Mouse (Mus musculus): ENCODE measurements at regions not wholly inside any gene's neighbourhood (a gene's known extent, or its start where the extent isn't known, plus 50 kb on each side); places are given as distances from the start of the nearest gene placed in this dataset.

DNA sequence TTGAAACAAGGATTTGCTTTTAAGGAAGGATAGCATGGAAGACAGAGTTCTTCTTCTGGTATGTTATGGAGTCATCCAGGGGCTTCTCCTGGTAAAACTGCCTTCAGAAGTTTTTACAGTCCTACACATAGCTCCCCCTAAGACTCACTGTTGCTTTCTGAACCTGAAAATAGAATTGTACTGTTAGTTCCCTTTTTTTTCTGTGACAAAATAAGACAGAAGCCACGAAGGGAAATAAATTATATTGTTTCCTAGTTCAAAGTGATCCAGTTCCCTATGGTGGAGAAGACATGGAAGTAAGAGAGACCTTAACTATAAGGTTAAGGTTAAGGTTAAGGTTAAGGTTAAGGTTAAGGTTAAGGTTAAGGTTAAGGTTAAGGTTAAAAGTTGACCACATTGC lies 251.5 kb upstream of the Kcnj16 start:
- no peak for DNase-seq (ENCODE audit: low spot score in 2 of 2)

DNA sequence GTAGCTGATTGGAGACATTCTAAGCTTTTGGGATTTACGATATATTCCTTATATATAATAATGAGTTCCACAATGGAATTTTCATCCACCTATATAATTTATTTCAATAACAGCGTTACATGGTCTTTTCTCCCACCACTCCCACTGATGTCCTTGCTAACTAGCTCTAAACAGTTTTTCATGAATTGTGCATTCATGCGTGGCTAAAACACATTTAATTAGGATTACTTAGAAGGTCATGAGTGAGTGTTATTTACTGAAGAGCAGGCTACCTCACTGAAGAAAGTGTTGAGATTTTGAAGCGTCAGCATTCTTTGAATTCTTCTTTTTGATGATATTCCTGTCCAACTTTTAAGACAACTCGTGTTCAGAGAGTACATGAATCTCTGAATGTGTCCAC lies 245.1 kb upstream of the Kcnj16 start:
- no peak for DNase-seq (ENCODE audit: low spot score in 2 of 2)

DNA sequence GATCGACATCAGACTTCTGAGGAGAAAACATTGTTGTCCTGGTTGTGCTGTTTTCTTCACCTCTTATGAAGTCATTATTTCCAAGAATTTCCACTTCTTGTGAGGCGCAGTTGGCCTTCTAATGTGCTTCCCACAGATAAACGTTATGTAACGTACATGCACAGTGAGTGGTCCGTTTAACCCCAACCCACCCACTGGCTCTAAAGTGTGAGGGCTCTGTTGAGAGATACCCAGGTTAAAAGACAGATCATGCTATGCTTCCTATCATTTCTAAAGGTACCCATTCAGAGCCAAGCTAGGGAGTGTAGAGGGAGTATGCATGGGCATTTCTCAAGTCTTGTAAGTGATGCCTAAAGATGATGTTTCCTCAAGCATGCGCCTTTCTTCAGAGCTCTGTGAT lies 243.9 kb upstream of the Kcnj16 start:
- no peak for DNase-seq (ENCODE audit: low spot score in 2 of 2)

DNA sequence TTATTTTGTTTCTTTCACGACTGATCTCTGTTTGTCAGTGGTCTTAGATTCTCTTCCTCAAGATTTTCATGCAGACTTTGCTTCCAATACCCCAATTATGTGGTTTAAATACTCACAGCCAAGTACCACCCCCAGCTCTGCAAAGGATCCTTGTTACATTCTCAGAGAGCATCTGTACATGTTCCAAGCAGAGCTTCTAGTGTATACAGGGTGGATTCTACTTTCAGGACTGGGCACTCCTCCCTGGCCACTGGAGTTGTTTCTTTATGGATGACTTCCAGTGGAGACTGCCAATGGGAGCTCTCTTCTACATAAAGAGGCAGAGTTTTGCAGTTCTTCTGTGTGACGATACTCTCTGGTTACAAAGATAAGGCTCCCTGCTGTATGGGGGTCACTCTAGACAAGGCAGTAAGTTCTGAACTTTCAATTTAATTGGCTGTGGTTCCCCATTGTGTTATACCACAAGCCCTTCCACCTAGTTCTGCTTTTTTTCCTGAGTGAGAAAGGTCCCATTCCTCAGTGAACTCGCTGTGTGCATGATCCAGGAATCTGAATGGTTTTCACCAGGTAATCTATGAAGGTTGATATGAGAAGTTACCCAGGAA lies 240.4 kb upstream of the Kcnj16 start:
- peak; percentile 27 to 28 for DNase-seq (ENCODE audit: low spot score in 2 of 2)

DNA sequence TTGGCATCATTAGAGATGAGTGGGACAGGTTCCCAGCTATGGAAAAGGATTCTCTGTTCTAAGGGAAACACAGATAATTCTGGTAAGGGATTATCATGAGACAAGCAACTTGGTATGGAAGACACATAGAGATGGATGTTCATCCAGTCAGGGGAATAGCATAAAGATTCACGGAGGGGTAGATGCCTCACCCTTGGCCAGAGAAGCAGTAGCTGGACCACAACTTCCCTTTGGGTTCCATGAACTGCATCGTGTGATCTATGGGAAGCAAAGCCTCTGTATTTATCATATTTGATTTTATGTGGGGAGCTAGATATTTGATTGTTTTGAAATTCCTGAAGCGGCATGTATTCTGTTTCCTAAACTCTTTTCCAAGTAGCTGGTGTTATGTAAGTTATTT lies 236.3 kb upstream of the Kcnj16 start:
- no peak for DNase-seq (ENCODE audit: low spot score in 2 of 2)

DNA sequence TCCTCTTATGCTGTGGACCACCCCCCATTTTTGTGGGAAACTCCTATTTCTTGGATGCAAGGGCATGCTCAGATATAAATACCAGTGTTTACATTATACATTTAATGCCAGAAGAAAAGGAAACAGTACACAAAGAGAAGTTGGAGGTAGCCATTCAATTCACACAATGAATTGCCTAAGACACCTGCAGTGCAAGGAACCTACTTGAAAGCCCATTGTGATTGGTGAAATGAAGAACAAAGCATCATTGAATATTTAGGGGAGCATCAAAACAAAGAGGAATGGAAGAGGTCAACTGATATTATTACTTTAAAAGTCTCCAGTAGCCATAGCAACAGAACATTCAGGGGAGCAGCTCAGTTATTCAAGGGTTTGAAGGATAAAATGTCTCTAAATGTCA lies 193.7 kb upstream of the Kcnj16 start:
- DNase-seq (ENCODE audit: low spot score in 2 of 2): no peak

DNA sequence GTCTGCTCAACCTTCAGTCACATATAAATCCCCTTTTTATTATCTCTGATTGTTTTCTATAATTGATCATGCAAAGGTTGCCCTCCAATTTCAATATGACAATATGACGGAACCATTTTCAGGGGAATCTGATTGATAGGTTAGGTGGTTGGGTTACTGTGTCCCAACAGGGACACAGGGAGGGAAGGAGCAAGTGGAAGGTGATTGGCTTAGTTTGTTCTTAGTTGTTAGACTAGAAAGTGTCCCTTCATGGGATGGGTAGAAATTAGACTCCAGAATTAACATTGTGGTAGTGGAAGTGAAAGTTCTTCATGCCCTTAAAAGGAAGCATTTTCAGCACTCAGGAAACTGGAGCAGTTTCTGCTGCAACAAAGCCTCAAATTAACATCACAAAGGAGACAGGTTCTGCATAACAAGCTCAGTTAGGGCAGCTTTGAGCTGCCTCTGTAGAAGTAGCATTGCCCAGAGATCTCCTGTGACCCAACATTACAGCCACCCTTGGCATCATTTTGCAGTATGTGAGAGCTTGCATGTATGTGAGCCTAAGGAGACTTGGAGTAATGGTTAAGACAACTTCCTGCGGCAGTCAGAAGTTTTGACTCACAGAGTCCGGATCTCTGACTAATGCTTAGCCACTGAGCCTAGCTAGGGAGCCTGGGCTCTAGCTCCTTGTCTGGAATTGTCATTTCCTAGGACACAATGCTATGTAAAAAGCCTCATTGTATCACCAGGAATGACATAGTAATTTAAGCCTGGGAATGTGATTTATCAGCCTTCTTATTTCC lies 186.1 kb upstream of the Kcnj16 start:
- DNase-seq (ENCODE audit: low spot score in 2 of 2): no peak

DNA sequence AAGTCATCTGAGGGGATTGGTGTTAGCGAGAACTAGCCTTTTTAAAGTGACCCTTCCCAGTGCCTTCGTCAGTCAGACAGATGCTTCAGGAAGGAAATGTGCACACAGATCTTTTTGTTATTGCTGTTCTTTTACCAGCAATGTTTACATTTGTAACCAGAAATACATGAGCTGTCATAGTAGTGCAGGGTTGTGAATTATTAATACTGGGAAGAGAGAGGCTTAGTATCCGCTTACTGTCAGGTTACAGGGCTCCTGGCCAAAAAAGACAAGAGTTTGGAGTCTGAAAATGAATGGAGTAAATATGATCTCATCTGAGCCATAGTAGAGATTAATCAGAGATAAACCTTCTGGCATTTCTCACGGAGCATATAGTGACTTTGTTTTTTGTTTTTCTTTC lies 178.3 kb upstream of the Kcnj16 start:
- DNase-seq (ENCODE audit: low spot score in 2 of 2): no peak

DNA sequence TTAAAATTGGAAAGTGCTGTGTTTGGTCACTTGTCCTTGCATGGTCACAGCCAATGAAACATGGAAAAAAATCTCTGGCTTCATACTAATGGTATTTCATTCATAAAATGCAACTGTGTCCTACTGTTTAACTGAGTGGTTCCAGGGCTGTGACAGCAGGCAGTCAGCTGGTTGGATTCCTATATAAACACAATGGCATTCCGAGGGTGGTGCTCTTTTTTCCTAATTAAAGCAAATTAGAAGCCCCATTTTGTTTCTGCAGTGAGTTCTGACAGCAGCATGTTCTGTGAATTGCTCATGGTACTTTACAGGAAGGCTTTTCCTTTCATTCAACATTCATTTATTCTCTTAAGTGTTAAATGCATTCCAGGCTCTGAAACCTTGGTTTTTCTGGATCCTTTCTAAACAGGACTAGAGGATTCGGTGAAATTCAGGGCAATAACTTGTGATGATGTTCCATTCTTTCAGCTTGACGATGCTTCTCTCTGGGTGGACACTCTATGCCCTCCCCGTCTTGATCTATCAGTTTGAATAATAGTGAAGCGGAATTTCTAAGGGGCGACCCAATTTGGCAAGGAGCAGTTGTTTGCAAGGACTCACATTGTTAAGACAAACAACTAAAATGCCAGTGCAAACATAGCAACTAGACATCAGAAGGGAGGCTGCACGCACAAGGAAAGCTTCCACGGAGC lies 167.8 kb upstream of the Kcnj16 start:
- no peak for DNase-seq (ENCODE audit: low spot score in 2 of 2)

DNA sequence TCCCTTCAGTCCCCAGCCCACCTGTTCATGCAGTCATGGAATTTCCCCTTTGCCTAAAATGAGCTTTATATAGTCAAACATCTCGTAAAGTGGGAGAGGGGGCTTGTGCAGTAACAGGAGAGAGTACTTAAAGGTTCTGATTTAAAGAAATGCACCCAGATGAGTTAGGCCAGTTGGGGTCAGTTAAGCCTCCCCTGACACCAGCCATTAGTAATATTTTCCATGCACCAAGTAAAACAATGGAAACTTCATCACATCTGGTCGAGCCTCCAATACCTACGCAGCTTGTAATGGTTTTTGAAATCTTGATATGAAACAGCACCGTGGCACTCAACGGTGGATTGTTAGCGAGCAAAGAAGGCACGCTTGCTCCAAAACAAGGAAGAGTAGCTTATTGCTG lies 165.8 kb upstream of the Kcnj16 start:
- no peak for DNase-seq (ENCODE audit: low spot score in 2 of 2)

DNA sequence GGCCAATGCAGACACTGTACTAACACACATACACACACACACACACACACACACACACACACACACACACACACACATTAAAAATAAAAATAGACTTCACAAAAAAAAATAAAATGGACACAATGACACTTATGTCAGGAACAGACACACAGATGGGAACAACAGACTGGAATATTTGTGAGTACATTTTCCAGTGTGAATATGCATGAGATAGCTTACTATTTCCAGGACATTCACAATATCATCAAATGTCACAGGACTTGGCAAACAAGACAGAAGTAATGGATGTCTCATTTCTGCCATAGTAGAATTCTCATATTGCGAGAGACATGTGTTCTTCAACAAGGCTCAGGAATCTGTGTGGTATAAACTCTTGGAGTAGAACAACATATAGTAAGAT lies 163.8 kb upstream of the Kcnj16 start:
- DNase-seq (ENCODE audit: low spot score in 2 of 2): no peak

DNA sequence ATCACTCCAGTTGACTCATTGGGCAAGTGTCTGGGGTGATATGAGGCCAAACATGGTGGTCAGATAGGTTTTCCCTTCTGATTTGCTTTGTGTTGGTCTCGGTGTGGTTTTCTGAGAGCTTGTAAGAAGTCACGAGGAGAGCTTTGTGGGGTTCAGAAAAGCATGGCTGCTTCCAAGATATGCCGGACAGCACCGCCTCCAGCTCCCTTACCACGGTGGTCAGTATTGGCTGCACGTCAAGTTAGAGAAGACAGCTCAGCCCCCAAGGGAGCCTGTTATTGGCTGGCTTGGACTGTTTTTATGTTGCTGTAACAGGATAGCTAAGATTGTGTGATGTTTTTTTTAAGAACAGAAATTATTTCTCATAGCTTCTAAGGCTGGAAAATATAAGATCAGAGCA lies 154.7 kb upstream of the Kcnj16 start:
- no peak for DNase-seq (ENCODE audit: low spot score in 2 of 2)

DNA sequence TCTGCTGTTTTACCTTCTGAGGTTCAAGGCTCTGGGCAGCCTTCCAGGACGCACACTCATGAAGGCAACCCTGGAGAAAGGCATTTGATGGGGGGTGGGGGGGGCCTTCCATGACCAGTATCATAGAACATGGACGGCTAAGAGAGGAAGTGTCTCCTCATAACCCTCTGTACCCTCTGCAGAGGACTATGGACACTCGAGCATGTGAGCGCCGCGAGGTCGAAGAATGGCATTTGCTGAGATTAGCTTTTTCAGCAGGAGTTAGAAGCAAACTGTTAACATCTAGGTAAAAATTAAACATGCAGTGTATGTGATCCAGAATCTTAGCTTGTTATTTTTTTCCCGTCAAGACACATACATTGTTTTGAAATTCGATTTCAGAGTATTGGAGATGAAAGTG lies 153.1 kb upstream of the Kcnj16 start:
- DNase-seq (ENCODE audit: low spot score in 2 of 2): no peak

DNA sequence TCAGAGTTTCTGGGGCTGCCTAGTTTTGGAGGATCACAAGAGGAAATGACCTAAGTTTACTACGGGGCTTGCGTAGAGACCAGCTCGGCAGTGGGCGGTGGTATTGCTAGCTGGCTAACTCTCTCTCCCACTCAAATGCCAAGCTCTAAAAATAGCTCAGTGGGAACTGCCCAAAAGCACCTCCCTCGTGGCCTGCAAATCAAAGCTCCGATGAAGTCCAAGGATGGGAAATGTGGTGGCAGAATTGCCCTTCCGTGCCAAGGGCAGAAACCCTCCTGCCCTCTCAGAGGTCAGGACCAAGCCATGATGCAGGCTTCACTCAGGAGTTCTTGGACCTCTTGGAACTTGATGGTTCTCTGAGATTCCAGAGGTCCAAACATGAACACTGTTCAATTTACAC lies 152.6 kb upstream of the Kcnj16 start:
- DNase-seq (ENCODE audit: low spot score in 2 of 2): no peak

DNA sequence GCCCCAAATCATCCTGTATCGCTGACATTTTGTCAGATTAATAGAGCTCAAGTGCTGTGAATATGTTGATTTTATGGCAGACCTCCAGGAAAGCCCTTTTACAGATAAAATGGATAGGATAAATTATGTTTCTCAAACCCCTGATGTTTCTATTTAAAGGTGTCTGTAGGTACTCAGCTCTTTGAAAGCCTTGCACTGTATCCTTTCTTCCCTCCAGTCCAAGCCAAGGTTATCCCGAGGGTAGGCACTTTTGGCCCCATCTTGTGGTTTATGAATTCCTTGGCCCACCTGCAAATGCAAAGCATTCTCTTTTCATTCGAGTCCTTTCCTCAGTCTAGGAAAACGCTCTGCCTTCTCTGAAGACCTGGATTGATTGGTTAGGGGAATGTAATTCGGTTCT lies 139.2 kb upstream of the Kcnj16 start:
- DNase-seq (ENCODE audit: low spot score in 2 of 2): no peak

DNA sequence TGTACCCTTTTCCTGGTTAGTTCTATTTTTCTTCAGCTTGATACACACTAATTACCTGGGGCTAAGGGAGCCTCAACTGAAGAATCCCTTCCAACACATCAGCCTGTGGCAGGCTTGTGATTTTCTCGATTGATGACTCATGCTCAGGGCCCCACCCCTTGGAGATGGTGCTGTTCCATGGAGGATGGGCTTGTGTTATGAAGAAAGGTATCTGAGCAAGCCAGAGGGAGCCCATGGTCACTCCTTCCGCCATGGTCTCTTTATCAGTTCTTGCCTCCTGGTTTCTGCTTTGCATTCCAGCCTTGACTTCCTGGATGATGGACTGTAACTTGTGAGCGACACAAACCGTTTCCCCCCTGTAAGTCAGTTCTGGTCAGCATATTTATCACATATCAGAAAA lies 131.1 kb upstream of the Kcnj16 start:
- no peak for DNase-seq (ENCODE audit: low spot score in 2 of 2)

DNA sequence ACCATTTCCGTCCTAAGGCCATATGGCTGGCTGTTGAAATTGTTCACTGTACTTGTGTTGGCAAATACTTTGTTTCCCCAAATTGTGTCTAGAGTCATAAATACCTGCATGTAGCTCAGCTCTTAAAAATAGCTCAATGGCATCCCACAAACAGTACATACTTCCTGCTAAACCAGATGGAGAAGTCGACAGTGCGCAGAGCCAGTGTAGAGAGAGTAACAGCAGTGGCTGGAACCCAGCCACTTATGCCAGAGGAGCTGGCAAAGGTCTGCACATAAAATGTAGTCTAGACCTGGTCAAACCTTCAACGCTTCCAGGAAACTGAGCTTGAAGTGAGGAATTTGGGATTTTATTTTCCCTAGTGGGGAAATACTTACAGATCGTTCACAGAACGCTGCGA lies 128.5 kb upstream of the Kcnj16 start:
- DNase-seq (ENCODE audit: low spot score in 2 of 2): no peak

DNA sequence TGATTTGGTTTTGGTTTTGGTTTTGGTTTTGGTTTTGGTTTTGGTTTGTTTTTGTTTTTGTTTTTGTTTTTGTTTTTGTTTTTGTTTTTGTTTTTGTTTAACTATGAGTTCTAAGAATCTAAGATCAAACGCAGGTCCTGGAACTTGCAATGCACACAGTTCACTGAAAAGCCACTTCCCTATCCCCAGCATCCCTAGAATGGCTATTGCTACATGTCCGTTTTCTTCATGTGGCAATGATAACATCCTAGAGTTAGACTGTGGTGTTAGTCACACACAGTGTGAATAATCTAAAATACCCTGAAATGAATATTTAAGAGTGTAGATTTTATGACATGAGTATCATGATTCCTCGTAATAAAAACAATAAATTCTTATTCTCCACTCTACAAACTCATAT lies 99.5 kb upstream of the Kcnj16 start:
- no peak for DNase-seq (ENCODE audit: low spot score in 2 of 2)

DNA sequence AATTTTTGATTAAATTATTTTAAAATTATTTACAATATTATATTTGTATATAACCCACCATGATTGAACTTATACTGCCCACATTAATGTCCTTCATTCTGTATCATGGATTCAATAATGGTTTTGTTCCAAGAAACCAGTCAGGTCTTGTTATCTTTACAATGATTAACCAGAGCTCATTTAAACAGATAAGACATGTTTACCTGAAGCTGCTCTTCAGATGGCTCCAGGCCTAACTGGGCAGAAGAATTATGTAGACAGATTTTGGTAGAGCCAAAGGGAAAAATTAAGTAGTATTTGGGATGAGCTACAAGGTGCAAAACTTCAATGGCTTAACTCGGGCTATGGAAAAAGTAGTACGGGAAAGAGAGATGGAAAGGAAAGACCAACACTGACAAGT lies 97.7 kb upstream of the Kcnj16 start:
- DNase-seq (ENCODE audit: low spot score in 2 of 2): no peak

DNA sequence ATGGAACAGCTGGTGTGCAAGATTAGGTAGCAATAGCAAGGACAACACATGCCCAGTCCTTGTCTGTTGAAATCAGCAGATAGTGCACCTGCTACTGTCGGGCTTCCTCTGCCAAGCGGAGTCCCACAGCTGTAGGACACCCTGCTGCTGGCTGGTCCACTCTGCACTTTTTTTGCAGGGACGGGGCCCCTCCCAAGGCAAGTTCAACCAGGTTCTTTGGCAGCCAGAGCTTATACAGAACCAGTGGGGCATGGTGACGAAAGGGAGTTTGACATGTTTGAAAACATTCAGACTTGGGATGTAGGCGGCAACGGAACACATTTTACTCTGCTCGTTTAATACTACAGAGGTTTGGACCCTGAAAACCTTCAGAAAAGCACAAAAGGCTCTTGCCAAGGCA lies 93.2 kb upstream of the Kcnj16 start:
- DNase-seq (ENCODE audit: low spot score in 2 of 2): peak in 1 of 2 experiments; percentile 15

DNA sequence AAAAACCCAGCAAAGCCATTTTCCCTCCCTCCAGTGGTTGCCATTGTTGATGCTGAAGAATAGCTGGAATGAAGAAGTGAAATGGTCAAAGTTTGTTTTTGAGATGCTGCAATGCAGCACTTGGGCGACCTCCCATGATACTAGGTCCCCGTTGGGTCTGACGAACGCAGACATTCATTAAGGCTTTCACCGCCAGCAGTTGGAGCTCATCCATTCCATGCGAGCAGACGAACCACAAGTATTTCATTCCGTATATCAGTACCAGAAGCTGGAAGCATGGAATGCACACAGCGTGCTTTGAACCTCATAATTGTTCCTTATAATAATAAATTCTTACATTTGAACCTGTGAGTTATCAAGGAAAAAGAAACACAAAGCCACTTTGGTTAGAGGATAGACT lies 86.9 kb upstream of the Kcnj16 start:
- DNase-seq (ENCODE audit: low spot score in 2 of 2): no peak

DNA sequence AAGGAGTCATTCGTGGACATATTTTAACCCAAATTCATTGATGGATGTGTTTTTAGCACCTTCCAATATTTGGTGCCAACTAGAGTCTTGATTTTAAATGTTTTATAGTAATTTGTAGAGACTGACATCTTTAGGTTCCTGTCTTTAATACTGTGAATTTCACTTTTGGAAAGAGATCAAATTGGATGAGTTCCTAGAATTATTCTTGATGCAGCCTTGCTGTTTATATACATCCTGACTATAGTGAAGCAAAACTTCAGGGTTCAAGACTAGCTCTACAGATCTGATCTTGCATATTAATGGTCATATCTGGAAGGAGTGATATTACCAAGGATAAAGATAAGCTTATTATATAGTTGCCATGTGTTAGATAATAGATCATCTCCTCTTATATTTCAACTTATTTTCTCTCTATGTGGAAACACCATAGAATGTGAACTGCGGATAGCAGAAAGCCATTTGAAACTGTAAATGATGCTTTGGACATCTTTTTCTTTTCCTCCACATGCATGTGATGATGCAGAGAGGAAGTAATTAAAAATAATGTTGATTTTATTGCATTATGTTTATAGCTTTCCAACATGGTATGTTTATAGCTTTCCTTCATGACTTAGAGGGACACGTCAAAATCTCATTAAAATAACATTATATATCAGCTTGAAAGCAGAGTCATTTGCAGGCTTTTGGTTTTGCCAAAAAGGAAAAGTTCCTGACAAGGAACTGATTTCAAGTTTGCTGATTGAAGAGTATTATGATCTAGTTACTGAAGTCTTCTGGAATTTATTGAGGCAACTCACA lies 78.3 kb upstream of the Kcnj16 start:
- DNase-seq (ENCODE audit: low spot score in 2 of 2): no peak

Data from right cerebral cortex, postnatal 10 days (tissue).